Mouse (Mus musculus) limb, embryonic 10.5 days (tissue): Measurements from ENCODE around the gene Snx9. TPM values are rescaled to one million over a fixed set of nuclear protein-coding genes. Genes with fewer than 3 reads are reported as not detected.

Experiments used
- DNase-seq: peaks from one replicate; pipeline ENCODE4 v3.0.0-alpha.2; 2017; ENCODE audit warnings: low spot score
- H3K27ac ChIP-seq: fragments of 300-500 bp; sonication (generic); 2 replicates; pipeline ENCODE4 v1.5.1; 2016; ENCODE audit warnings: mild to moderate bottlenecking
- H3K27me3 ChIP-seq: fragments of 300-500 bp; sonication (generic); 2 replicates; pipeline ENCODE4 v1.6.1; 2016; ENCODE audit warnings: low read depth, mild to moderate bottlenecking; ENCODE audit not compliant: poor library complexity, severe bottlenecking
- H3K36me3 ChIP-seq: fragments of 300-500 bp; sonication (generic); 2 replicates; pipeline ENCODE4 v1.6.1; 2016; ENCODE audit warnings: mild to moderate bottlenecking, moderate library complexity
- H3K4me1 ChIP-seq: fragments of 300-500 bp; sonication (generic); 2 replicates; pipeline ENCODE4 v1.6.1; 2016
- H3K4me3 ChIP-seq: fragments of 300-500 bp; sonication (generic); 2 replicates; pipeline ENCODE4 v1.5.1; 2016; ENCODE audit warnings: mild to moderate bottlenecking, moderate library complexity
- H3K9me3 ChIP-seq: fragments of 300-500 bp; sonication (generic); replicated peaks from 2 replicates; pipeline ENCODE4 v1.6.1; 2016; ENCODE audit warnings: mild to moderate bottlenecking
- WGBS: fragments of 180-500 bp; shearing (Covaris S2); methylation state at CpG from one replicate; pipeline ENCODE4 v1.1.7; 2016; 5-methylcytosine and 5-hydroxymethylcytosine counted together
- polyA plus RNA-seq: library from polyadenylated mRNA; unstranded; fragments of >200 nt; fragmentation: Nextera tagmentation; extraction: Ambion mirVana; gene quantifications from 2 replicates; pipeline ENCODE4 v1.2.1, GENCODE M21; 2016

Gene Snx9
- polyA plus RNA-seq, 1 experiment from 2014 or later = 19.4 TPM

GRCm38 (mm10) chr17:5839549-5840240 is 1.4 kb upstream of the Snx9 start:
- no peaks in the 10 kb centered on the region for H3K27me3 ChIP-seq
- peaks cover 28% of the 10 kb centered on the region for H3K4me1 ChIP-seq
- no peaks in the 10 kb centered on the region for H3K9me3 ChIP-seq
- no peak overlapping the region for H3K4me3 ChIP-seq
- no peak for DNase-seq
- 82% methylated on average over 5 of the region's 5 CpGs for WGBS
- peak overlapping the region; percentile 100; the same call in 1 of the 2 replicates for H3K27ac ChIP-seq
- no peaks in the 10 kb centered on the region for H3K36me3 ChIP-seq

- H3K4me1 ChIP-seq = peaks cover 33% of the 10 kb centered on the region
- WGBS = 6% methylated on average over 32 of the region's 32 CpGs
- H3K27me3 ChIP-seq = no peaks in the 10 kb centered on the region
Observed at GRCm38 (mm10) chr17:5840550-5841127, 490 bp upstream of the Snx9 start.

DNA sequence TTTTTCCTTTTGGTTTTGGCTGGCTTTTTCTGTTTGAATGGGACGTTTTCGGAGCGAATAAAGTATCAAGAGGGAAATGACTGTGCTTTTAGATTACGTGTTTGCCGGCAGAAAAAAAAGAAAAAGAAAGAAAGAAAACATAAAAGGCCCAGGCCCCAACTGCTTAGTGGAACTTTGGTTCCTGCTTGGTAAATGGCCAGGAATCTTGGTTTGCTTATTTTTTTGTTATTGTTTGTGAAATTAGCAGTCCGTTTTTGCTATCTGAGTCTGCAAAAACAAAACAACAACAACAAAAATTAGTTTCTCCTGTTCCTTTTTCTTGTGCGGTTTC is 779 bp downstream of the Snx9 start:
- peak overlapping the region; percentile 74 for H3K4me3 ChIP-seq
- peaks cover 33% of the 10 kb centered on the region for H3K4me1 ChIP-seq
- 2% methylated on average over 7 of the region's 7 CpGs for WGBS
- H3K9me3 ChIP-seq = no peaks in the 10 kb centered on the region
- DNase-seq = no peak
- H3K27ac ChIP-seq = peak overlapping the region; percentile 100
- no peaks in the 10 kb centered on the region for H3K27me3 ChIP-seq
- no peaks in the 10 kb centered on the region for H3K36me3 ChIP-seq

More at GRCm38 (mm10) chr17:5840550-5841127, 490 bp upstream of the Snx9 start:
- Histone ChIP-seq H3K9me3 (no peaks in the 10 kb centered on the region), H3K36me3 (no peaks in the 10 kb centered on the region), H3K4me3 (peak overlapping the region; percentile 74), H3K27ac (peak overlapping the region; percentile 100)
- peak; percentile 80 for DNase-seq

- peaks cover 33% of the 10 kb centered on the region for H3K4me1 ChIP-seq
- WGBS = 74% methylated on average over 9 of the region's 9 CpGs
- peak overlapping the region; percentile 14; the same call in 1 of the 2 replicates for H3K4me3 ChIP-seq
Observed at GRCm38 (mm10) chr17:5842988-5843640, 2.0 kb downstream of the Snx9 start.

GRCm38 (mm10) chr17:5843641-5843990 is 2.5 kb downstream of the Snx9 start:
- no peaks in the 10 kb centered on the region for H3K36me3 ChIP-seq
- H3K27me3 ChIP-seq = no peaks in the 10 kb centered on the region
- no peak overlapping the region for H3K4me3 ChIP-seq
- no peak overlapping the region for H3K27ac ChIP-seq
- no peaks in the 10 kb centered on the region for H3K9me3 ChIP-seq
- no peak for DNase-seq
- WGBS = 93% methylated on average over 7 of the region's 7 CpGs
- H3K4me1 ChIP-seq = peaks cover 34% of the 10 kb centered on the region

More at GRCm38 (mm10) chr17:5842988-5843640, 2.0 kb downstream of the Snx9 start:
- Histone ChIP-seq H3K9me3 (no peaks in the 10 kb centered on the region), H3K27me3 (no peaks in the 10 kb centered on the region), H3K36me3 (no peaks in the 10 kb centered on the region), H3K27ac (no peak overlapping the region)
- no peak for DNase-seq

DNA sequence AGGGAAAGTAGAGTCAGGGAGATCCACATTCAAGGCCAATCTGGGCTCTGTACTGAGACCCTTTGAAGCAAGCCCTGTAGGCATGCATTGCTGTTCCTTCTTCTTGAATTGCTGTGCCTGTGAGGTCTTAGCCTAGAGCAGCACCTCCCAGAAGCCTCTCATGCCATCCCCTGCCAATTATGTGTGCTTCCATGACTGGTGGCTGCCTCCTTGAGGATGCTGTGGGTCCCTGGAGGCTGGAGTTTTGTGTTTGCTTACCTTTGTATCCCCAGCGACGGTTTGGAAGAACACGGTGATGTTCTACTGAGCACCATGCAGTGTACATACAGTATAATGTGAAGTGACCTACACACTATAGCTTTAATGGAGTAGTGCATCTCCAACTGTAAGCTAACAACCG is 4.2 kb downstream of the Snx9 start:
- H3K36me3 ChIP-seq = no peaks in the 10 kb centered on the region
- H3K4me3 ChIP-seq = no peak overlapping the region
- DNase-seq = no peak
- H3K27me3 ChIP-seq = no peaks in the 10 kb centered on the region
- no peak overlapping the region for H3K27ac ChIP-seq
- H3K4me1 ChIP-seq = peaks cover 40% of the 10 kb centered on the region
- WGBS = 90% methylated on average over 4 of the region's 4 CpGs
- H3K9me3 ChIP-seq = no peaks in the 10 kb centered on the region

GRCm38 (mm10) chr17:5846101-5846500 is 5.0 kb downstream of the Snx9 start:
- no peak for DNase-seq
- H3K4me3 ChIP-seq = no peak overlapping the region
- H3K9me3 ChIP-seq = no peaks in the 10 kb centered on the region
- no peak overlapping the region for H3K27ac ChIP-seq
- 84% methylated on average over 8 of the region's 8 CpGs for WGBS
- H3K4me1 ChIP-seq = peaks cover 40% of the 10 kb centered on the region
- H3K36me3 ChIP-seq = no peaks in the 10 kb centered on the region
- no peaks in the 10 kb centered on the region for H3K27me3 ChIP-seq

DNA sequence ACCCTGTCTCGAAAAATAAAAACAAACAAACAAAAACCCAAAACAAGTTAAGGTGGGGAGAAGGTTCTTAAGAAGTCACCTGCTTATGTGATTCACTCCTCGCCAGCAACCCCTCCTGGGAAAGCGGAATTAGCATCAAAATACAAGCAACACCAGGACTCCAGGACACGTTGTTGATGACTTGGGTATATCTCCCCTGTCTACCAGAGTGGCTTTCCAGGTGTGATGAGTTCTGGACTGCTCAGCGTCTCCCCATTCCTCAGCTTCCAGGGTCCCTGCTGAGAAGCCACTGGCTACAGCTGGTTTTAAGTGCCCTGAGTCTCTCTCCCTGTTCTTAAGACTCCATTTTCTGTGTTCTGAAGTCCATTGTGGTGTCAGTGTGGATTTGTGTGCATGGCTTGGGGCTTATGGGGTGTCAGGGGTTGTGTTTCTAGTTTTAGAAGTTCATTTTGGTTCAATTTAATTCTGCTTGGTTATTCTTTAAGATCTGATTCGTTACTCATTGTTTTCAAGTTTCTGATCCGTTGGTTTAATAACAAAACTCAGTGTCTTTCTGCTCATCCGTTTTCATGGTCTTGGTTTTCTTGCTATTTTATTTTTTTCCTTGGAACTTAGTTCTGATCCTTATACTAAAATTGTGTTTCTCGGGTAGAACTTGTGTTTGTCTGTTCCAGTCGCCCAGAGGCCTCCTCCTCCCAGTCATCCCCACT is 7.7 kb downstream of the Snx9 start:
- peaks cover 25% of the 10 kb centered on the region for H3K4me1 ChIP-seq
- 76% methylated on average over 10 of the region's 10 CpGs for WGBS
- no peaks in the 10 kb centered on the region for H3K9me3 ChIP-seq
- no peak for DNase-seq
- no peaks in the 10 kb centered on the region for H3K27me3 ChIP-seq
- H3K36me3 ChIP-seq = peaks cover 2% of the 10 kb centered on the region
- H3K27ac ChIP-seq = peak overlapping the region; percentile 80
- peak overlapping the region; percentile 30 for H3K4me3 ChIP-seq

GRCm38 (mm10) chr17:5849421-5849910 is 8.3 kb downstream of the Snx9 start:
- WGBS = 49% methylated on average over 18 of the region's 18 CpGs
- H3K27ac ChIP-seq = peak overlapping the region; percentile 80
- DNase-seq = peak; percentile 53
- H3K4me1 ChIP-seq = peaks cover 19% of the 10 kb centered on the region
- no peaks in the 10 kb centered on the region for H3K9me3 ChIP-seq
- H3K4me3 ChIP-seq = peak overlapping the region; percentile 30
- H3K27me3 ChIP-seq = no peaks in the 10 kb centered on the region
- peaks cover 8% of the 10 kb centered on the region for H3K36me3 ChIP-seq

GRCm38 (mm10) chr17:5850031-5850430 is 8.9 kb downstream of the Snx9 start:
- no peak for DNase-seq
- Histone ChIP-seq H3K4me1 (peaks cover 14% of the 10 kb centered on the region), H3K4me3 (no peak overlapping the region), H3K27me3 (no peaks in the 10 kb centered on the region), H3K27ac (no peak overlapping the region), H3K36me3 (peaks cover 10% of the 10 kb centered on the region), H3K9me3 (no peaks in the 10 kb centered on the region)
- 98% methylated on average over 3 of the region's 3 CpGs for WGBS

DNA sequence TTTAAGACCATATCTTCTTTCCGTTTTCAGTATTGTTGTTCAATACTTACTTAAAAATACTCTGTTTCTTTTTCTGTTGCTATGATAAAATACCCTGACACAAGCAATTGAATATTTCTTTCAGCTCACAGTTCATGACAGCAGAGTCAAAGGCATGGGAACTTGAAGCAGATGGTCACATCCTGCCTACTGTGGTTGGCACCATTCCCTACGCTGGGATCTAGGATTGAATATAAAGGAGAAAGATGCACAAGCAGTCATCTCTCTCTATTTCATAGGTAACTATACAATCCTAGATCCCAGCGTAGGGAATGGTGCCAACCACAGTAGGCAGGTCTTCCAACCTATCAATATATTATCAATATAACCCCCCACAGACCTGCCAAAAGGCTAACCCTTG is 9.3 kb downstream of the Snx9 start:
- no peak for DNase-seq
- Histone ChIP-seq H3K27ac (no peak overlapping the region), H3K4me1 (peaks cover 12% of the 10 kb centered on the region), H3K4me3 (no peak overlapping the region), H3K9me3 (no peaks in the 10 kb centered on the region), H3K27me3 (no peaks in the 10 kb centered on the region), H3K36me3 (peaks cover 10% of the 10 kb centered on the region)
- WGBS = 92% methylated on average over 3 of the region's 3 CpGs

GRCm38 (mm10) chr17:5853936-5854335 is 12.8 kb downstream of the Snx9 start:
- 94% methylated on average over 13 of the region's 13 CpGs for WGBS
- H3K9me3 ChIP-seq = no peaks in the 10 kb centered on the region
- H3K27me3 ChIP-seq = no peaks in the 10 kb centered on the region
- peaks cover 8% of the 10 kb centered on the region for H3K4me1 ChIP-seq
- DNase-seq = no peak
- H3K27ac ChIP-seq = no peak overlapping the region
- H3K36me3 ChIP-seq = peaks cover 10% of the 10 kb centered on the region
- no peak overlapping the region for H3K4me3 ChIP-seq

- Histone ChIP-seq H3K36me3 (peaks cover 10% of the 10 kb centered on the region), H3K9me3 (no peaks in the 10 kb centered on the region), H3K27me3 (no peaks in the 10 kb centered on the region), H3K4me1 (no peaks in the 10 kb centered on the region), H3K27ac (no peak overlapping the region), H3K4me3 (no peak overlapping the region)
- no peak for DNase-seq
Observed at GRCm38 (mm10) chr17:5855560-5855959, 14.4 kb downstream of the Snx9 start.
